Mouse (Mus musculus) skeletal muscle tissue, postnatal 0 days (tissue): Measurements from ENCODE around the gene Ddx25. TPM values are rescaled to one million over a fixed set of nuclear protein-coding genes. Genes with fewer than 3 reads are reported as not detected.

ENCODE experiments used
- polyA plus RNA-seq: library from polyadenylated mRNA; unstranded; fragments of >200 nt; fragmentation: Nextera tagmentation; extraction: Ambion mirVana; gene quantifications from 2 replicates; pipeline ENCODE4 v1.2.1, GENCODE M21; 2015

The Ddx25 gene
- polyA plus RNA-seq: 0.37 and 0.44 TPM in 2 replicates

DNA sequence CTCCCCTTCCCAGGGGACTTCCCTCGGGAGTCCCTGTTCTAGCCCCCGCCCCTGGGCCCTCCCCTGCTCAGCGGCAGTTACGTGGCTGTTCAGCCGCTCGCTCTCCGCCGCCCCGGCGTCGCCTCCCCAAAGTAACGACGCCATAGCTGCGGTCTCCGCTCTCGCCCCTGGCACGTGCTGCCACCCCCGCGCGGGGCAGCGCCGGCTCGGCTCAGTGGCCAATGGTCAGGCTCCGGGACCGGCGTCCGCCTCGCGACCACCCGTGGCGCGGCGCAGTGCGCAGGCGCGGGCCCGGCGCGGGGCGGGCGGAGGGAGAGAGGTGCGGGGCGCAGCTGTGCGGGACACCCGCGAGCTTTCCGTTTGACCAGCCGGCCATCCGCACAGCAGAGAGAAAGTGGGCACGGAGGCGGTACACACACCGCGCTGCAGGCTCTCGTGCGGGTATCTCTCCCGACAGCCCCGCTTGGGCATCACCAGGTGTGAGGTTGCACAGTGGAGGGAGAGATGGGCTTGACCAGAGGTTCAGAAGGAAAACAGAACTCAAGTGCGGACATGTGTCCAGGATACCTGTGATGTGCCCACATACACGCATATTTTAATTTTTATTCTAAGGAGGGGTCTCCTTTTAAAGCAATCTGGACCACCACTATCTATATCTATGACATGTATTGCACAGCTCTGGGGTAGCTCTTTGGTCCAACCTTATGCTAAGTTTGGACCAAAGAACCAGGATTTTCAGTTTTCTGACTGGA, at the start of gene Ddx25, which contains the start of gene Pus3:
Gene Ddx25 (minus strand): TSS at position 272 of the 752 bp plus-strand sequence.
Gene Pus3 (plus strand): TSS at position 339 of the 752 bp plus-strand sequence.

DNA sequence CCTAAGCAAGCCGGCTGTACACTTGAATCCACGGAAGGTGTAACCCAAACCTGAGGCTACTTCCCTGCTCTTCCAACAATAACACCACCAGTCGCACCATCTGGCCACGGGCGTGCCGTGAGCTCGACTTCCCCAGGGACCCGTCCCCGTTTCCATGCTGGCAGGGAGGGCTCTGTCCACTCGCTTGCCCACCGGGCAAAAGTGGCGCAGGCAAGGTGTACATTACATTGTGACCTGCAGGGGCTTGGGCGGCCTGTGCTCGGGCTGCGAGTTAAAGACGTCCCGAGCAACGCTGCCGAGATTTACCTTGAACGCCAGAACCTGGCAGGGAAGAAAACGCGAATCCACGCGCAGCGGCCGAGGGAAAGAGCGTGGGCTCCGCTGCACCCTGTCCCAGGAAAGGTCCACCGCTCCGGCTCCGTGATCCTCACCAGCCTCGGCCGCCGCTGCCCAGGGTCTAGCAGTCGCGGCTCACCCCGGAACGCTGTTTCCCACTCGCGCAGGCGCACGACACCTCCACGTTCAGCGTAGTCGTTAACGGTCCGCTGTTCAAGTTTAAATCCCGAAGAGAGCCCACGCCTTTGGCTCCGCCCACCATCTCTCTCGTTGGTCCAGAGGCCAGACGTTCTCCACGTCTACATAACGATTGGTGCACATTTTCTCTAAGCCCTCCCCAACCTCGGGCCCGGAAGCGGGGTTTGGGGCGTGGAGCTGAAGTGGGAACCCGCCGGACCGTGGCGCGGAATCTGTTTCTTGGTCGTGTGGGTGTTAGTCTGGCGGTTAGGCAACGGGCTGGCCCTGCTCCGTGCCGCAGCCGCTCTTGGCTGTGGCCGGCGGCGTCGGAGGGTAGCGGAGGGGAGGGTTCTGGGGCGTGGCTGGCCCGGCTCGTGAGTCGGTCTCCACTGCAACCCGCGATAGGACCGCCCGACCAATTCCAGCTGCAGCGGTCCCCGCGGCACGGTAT, 11.5 kb upstream of the Ddx25 start, which contains the start of the genes Pate2 and Hyls1:
Gene Pate2 (plus strand): TSS at position 714 of the 964 bp plus-strand sequence.
Gene Hyls1 (minus strand): TSS at position 828 of the 964 bp plus-strand sequence.

GRCm38 (mm10) chr9:35518169-35518568, 40.2 kb downstream of the Ddx25 start, which contains the start of gene Gm1113:
Gene Gm1113, minus strand, starts transcription at chr9:35518269.

Other genes with a start within 250 kb of the Ddx25 start
- 4.7 and 5.3 TPM in 2 replicates for gene Cdon, start 137.4 kb downstream of the Ddx25 start, polyA plus RNA-seq
- gene Gm1113, start 40.3 kb downstream of the Ddx25 start, polyA plus RNA-seq: not detected in 2 replicates
- gene Pus3, start 67 bp upstream of the Ddx25 start, polyA plus RNA-seq: 9.1 and 9.9 TPM in 2 replicates
- 0.28 and 0.59 TPM in 2 replicates for gene Pate2, start 11.8 kb upstream of the Ddx25 start, polyA plus RNA-seq
- 3.5 and 4.1 TPM in 2 replicates for gene Hyls1, start 11.9 kb upstream of the Ddx25 start, polyA plus RNA-seq
- gene Pate4, start 53.4 kb upstream of the Ddx25 start, polyA plus RNA-seq: not detected in 2 replicates
- gene Pate3, start 89.7 kb upstream of the Ddx25 start, polyA plus RNA-seq: not detected in 2 replicates
- not detected in 2 replicates for gene Pate1, start 128.9 kb upstream of the Ddx25 start, polyA plus RNA-seq
- gene Gm17677, start 182.5 kb upstream of the Ddx25 start, polyA plus RNA-seq: not detected in 2 replicates
- not detected in 2 replicates for gene Gm17727, start 219.6 kb upstream of the Ddx25 start, polyA plus RNA-seq
- not detected in 2 replicates for gene Gm27235, start 231.6 kb upstream of the Ddx25 start, polyA plus RNA-seq
- gene D730048I06Rik, start 231.6 kb upstream of the Ddx25 start, polyA plus RNA-seq: not detected in 2 replicates